Mouse (Mus musculus) layer of hippocampus, adult 2 months (tissue): ENCODE results near the gene Pex14. TPM values are rescaled to one million over a fixed set of nuclear protein-coding genes. Genes with fewer than 3 reads are reported as not detected.

ENCODE experiments used
- DNase-seq, 2 experiments: peaks; one replicate each; pipeline ENCODE4 v3.0.0; 2022; ENCODE audit warnings: low spot score in 2 of 2
- H3K27ac ChIP-seq: fragments of 200-600 bp; 2 replicates; pipeline ENCODE4 v1.8.1; 2022
- H3K4me3 ChIP-seq: fragments of 200-600 bp; 2 replicates; pipeline ENCODE4 v1.8.1; 2022; ENCODE audit warnings: mild to moderate bottlenecking
- CTCF ChIP-seq: fragments of 200-600 bp; conservative IDR thresholded peaks from 2 replicates; pipeline ENCODE4 v1.8.1; 2022; ENCODE audit warnings: antibody characterized with exemption, mild to moderate bottlenecking, moderate library complexity
- total RNA-seq, 2 experiments: library from RNA; stranded (reverse); gene quantifications; 2 replicates each; pipeline ENCODE4 v1.2.3; 2021

Pex14 gene
- total RNA-seq, 2 experiments from 2014 or later = 47.8 to 48.5 TPM

GRCm38 (mm10) chr4:148943099-148943498 lies 156.6 kb downstream of the Pex14 start:
- DNase-seq = no peak
- Histone ChIP-seq H3K27ac (no peak overlapping the region), H3K4me3 (no peak overlapping the region)
- no peak for TF ChIP-seq CTCF

- Histone ChIP-seq H3K4me3 (no peak overlapping the region), H3K27ac (no peak overlapping the region)
- no peak for TF ChIP-seq CTCF
- DNase-seq = no peak
These were observed 158.4 kb downstream of the Pex14 start for GRCm38 (mm10) chr4:148941321-148941720.

- Histone ChIP-seq H3K4me3 (no peak overlapping the region), H3K27ac (no peak overlapping the region)
- TF ChIP-seq CTCF = no peak
- DNase-seq = peak in 1 of 2 experiments; percentile 18
These were observed 158.9 kb downstream of the Pex14 start for GRCm38 (mm10) chr4:148940674-148941211.

- no peak for TF ChIP-seq CTCF
- no peak overlapping the region for H3K27ac ChIP-seq
- DNase-seq = no peak
- H3K4me3 ChIP-seq = no peak overlapping the region
These were observed 161.1 kb downstream of the Pex14 start for GRCm38 (mm10) chr4:148938546-148938945.

GRCm38 (mm10) chr4:148936727-148937126 lies 162.9 kb downstream of the Pex14 start:
- Histone ChIP-seq H3K4me3 (no peak overlapping the region), H3K27ac (no peak overlapping the region)
- no peak for TF ChIP-seq CTCF
- DNase-seq = no peak

GRCm38 (mm10) chr4:148936111-148936510 lies 163.6 kb downstream of the Pex14 start:
- no peak overlapping the region for H3K4me3 ChIP-seq

GRCm38 (mm10) chr4:148935211-148935610 lies 164.5 kb downstream of the Pex14 start:
- TF ChIP-seq CTCF = no peak
- DNase-seq = peak; percentile 69 to 73
- no peak overlapping the region for H3K4me3 ChIP-seq
- H3K27ac ChIP-seq = no peak overlapping the region

More at GRCm38 (mm10) chr4:148936111-148936510, 163.6 kb downstream of the Pex14 start:
- no peak overlapping the region for H3K27ac ChIP-seq
- no peak for TF ChIP-seq CTCF
- DNase-seq = no peak

GRCm38 (mm10) chr4:148933109-148933508 lies 166.6 kb downstream of the Pex14 start:
- Histone ChIP-seq H3K27ac (no peak overlapping the region), H3K4me3 (no peak overlapping the region)
- no peak for TF ChIP-seq CTCF
- DNase-seq = no peak

GRCm38 (mm10) chr4:148930721-148931229 lies 168.9 kb downstream of the Pex14 start:
- Histone ChIP-seq H3K27ac (no peak overlapping the region), H3K4me3 (no peak overlapping the region)
- no peak for TF ChIP-seq CTCF
- no peak for DNase-seq

- no peak overlapping the region for H3K27ac ChIP-seq
- no peak for TF ChIP-seq CTCF
- no peak overlapping the region for H3K4me3 ChIP-seq
- DNase-seq = no peak
These were observed 170.8 kb downstream of the Pex14 start for GRCm38 (mm10) chr4:148928876-148929275.

GRCm38 (mm10) chr4:148928316-148928715 lies 171.4 kb downstream of the Pex14 start:
- no peak for DNase-seq
- Histone ChIP-seq H3K4me3 (no peak overlapping the region), H3K27ac (no peak overlapping the region)
- no peak for TF ChIP-seq CTCF

GRCm38 (mm10) chr4:148926459-148926858 lies 173.2 kb downstream of the Pex14 start:
- Histone ChIP-seq H3K27ac (no peak overlapping the region), H3K4me3 (no peak overlapping the region)
- no peak for DNase-seq
- TF ChIP-seq CTCF = no peak

- Histone ChIP-seq H3K27ac (no peak overlapping the region), H3K4me3 (no peak overlapping the region)
- DNase-seq = no peak
- no peak for TF ChIP-seq CTCF
These were observed 173.9 kb downstream of the Pex14 start for GRCm38 (mm10) chr4:148925589-148926359.

GRCm38 (mm10) chr4:148923976-148924375 lies 175.7 kb downstream of the Pex14 start:
- no peak for DNase-seq
- no peak for TF ChIP-seq CTCF
- H3K4me3 ChIP-seq = no peak overlapping the region
- H3K27ac ChIP-seq = no peak overlapping the region
